Mouse (Mus musculus): Measurements from ENCODE around the gene Rpl12. TPM values are rescaled to one million over a fixed set of nuclear protein-coding genes. Genes with fewer than 3 reads are reported as not detected.

Rpl12 gene
- 100 to 1,000 TPM; 174 to 187 TPM for total RNA-seq (2021)
- long read RNA-seq, experiment 1, transcript Rpl12-203 (7 exons, 1,242 nt), result major isoform, 96 of 113 reads
- long read RNA-seq, experiment 1, transcript Rpl12-201 (7 exons, 729 nt), result minor isoform, 6 of 113 reads
- long read RNA-seq, experiment 1, partial matches to known transcripts, result 4 of 113 reads
- long read RNA-seq, experiment 1, other reads (novel, unspliced or antisense), result 4 of 113 reads
- long read RNA-seq, experiment 2, transcript Rpl12-201 (7 exons, 729 nt), result minor isoform, 5 of 77 reads
- long read RNA-seq, experiment 2, transcript Rpl12-203 (7 exons, 1,242 nt), result major isoform, 63 of 77 reads
- long read RNA-seq, experiment 2, partial matches to known transcripts, result 3 of 77 reads
- long read RNA-seq, experiment 2, other reads (novel, unspliced or antisense), result 6 of 77 reads

DNA sequence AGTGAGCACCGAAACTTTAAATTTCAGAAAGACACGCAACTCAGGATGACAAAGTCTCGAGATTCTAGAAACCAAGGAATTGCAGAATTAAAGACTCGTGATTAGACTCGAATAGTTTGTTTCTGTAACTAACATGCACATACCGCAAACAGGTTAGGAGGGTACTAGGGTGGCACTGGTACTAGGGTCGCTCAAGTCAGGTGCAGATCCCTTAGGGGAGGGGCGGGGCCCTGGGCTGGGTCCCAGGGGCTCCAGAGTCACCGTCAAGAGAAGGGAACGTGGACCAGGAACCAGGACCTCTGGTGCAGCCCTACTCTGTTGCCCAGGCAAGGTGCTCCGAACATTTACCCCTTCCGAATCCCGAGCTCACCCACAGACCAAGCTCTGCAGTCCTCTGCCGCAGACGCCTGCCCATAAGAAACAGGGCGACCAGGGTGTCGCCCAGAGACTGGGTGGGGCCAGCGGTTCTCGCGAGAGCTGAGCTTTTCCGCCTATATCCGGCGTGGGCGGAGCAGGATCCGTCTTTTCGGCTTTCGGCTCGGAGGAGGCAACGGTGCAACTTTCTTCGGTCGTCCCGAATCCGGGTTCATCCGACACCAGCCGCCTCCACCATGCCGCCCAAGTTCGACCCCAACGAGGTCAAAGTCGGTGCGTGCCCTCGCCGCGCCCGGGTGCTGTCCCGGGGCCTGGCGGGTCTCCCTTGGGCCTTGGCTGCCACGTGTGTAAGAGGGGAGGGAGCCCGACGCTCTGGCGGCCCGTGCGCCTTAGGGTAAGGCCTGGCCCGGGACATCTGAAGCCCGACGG lies at the start of gene Rpl12, which contains the start of gene Lrsam1:
TSS of gene Rpl12 (plus strand) at position 368 of the 804 bp plus-strand sequence.
TSS of gene Lrsam1 (minus strand) at position 423 of the 804 bp plus-strand sequence.
- DNase-seq, result peak; percentile 97

DNA sequence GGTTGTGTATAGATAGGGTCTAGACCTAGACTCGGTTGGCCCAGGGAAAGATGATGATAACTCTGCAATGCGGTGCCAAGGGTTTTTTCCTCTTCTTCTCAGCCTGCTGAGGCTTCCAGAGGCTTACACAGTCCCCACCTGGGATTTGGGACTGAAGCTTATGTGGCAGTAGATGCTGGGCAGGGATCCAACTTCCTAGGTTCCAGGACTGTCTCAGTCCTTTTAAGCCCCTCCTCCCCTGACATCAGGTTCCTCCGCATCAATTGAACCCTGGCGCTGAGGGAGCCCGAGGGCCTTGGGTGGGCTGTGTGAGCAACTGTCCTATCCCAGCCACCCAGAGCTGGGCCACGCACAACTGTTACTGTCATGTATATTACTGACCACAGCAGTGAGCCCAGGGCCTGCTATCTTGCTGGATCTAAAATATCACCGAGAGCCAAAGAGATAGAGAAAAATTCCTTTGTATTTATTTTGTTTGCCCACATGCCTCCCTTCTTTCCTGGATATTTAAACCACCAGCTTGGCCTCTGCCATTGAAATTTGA lies 49.6 kb upstream of the Rpl12 start:
- DNase-seq, result no peak

DNA sequence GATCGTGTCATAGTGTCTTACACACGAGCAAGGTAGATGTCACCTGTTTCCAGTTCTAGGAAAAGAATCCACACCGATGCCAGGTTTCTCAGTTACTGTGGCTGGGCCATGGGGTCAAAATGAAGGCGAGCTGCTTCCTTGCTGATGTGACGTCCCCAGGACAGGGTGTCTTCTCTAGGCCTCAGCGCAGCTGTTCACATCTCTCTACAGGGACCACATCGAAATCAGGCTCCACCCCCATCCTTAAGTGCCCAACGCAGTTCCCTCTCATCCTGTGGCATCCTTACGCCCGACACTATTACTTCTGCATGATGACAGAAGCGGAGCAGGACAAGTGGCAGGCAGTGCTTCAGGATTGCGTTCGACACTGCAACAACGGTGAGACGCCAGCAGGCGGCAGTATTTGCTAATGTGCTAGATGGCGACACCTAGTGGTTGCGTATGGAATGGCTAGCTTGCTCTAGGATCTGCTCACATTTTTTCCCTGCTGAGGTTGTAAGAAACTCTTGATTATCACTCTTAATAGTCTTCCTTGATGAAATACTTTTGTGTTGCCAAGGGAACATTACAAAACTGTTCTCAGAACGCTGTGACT lies 49.1 kb upstream of the Rpl12 start:
- peak; percentile 89 for DNase-seq

DNA sequence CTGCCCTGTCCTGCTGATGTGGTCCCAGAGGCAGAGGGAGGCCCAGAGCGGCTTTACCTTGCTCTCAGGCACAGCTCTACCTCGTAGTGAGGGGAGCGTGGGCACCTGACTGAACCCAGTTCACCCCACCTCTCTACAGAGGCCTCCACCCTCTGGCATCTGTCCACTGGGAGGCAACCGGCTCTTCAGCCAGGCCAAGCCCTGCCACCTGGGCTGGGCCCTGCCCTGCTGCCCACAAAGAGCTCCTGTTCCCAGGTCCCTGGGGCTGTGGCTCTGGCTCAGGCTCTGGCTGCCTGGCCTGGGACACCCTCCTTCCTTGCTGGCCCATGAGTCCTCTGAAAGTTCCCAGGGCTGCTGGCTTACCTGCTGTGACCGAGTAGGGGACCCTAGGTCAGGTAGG lies 47.0 kb upstream of the Rpl12 start:
- DNase-seq, result peak; percentile 64

DNA sequence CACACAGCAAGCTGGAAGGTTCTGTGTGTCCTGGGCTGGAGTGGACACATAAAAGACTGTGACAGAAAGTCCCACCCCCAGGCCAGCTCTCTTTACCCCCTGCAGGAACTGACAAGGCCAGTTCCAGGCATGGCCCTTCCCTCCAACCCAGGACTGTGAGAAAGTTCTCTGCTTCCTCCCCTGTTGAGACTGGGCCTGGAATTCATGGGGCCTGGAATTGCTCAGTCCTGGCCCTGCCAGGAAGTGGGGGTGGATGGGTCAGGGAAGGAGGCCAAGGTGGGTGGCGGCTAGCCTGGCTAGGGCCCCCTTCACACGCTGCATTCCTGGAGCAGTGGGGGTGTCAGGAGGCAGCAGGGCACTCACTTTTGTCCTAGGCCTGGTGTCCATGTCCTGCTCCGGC lies 46.5 kb upstream of the Rpl12 start:
- DNase-seq, result peak; percentile 68

DNA sequence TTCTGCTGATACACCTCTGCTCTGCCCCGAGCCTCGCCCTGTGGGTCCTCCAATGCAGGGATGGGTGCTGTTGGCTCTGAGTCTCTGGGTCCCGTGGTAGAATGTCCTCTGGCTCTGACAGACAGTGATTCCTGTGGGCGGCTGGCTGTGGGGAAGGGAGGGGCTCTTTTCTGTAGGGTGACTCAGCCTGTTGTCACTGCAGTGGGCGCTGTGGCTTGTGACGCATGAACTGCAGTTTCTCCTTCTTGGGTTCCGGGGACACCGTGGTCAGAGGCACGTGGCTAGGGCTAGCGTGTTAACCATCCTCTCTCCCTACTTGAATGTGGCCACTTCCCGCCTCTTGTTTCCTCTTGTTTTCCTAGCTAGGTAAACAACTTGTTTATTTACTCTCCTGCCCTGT lies 43.8 kb upstream of the Rpl12 start:
- DNase-seq, result peak; percentile 53

DNA sequence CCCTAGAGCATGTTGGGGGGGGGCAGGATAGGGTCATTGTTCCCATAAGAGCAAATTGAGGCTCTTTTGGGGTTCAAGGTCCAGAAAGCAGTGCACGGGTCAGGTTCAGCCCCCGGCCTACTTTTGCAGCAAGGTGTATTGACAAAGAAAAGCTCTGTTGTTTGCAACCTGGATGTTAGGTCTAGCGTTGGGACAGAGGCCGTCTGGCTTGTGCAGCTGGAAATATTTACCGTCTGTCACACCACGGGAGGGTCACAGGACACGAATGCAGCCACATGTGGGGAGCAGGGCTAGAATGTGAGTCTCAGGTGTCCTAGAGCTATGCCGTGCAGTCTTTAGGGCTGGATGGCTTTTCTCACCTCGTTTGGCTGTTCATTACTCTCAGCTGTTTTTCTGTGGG lies 43.0 kb upstream of the Rpl12 start:
- DNase-seq, result no peak

DNA sequence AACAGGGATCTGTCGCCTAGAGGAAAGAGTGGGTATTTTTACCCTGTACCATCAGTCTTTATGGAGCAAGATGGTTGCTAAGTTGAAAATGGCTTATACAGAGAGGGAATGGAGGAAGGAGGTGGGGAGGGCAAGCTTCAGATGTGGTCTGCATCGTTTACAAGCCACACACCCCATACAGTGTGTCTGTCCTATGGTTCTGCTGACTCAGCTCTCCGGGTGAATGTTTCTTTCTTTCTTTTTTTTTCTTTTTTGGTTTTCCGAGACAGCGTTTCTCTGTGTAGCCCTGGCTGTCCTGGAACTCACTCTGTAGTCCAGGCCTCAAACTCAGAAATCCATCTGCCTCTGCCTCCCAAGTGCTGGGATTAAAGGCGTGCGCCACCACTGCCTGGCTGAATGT lies 40.1 kb upstream of the Rpl12 start:
- no peak for DNase-seq

DNA sequence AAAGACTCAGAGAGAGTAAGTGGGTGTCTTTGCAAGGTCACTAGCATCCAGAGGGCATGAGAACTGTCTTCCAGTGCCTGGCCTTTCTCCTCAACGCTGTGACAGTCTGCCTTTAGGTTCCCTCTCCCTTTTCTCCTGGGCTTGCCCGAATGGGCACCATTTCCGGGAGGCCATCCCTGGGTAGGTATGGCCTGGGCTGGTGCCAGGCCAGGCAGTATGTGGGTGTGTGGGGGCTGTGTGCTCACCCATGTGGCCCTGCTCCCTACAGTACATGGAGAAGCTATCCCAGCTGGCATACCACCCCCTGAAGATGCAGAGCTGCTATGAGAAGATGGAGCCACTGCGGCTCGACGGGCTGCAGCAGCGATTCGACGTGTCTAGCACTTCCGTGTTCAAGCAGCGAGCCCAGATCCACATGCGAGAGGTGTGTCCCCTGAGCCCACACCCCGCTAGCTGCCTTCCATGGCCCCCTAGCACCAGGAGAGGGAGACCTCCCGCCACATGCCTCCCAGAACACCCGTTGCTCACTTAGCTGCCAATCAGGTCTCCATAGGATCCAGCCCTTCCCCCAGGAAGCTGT lies 39.5 kb upstream of the Rpl12 start:
- DNase-seq, result no peak

DNA sequence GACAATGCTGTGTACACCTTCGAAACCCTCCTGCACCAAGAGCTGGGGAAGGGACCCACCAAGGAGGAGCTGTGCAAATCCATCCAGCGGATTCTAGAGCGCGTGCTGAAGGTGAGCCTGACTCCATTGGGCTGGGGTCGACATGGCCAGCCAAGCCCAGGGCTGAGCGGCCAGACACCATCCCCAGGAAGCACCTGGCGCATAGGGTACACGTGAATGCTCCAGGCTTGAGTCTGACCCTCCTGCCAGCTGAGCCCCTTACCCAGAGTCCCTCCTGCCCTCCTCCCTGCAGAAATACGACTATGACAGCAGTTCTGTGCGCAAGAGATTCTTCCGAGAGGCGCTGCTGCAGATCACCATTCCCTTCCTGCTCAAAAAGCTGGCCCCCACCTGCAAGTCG lies 38.8 kb upstream of the Rpl12 start:
- no peak for DNase-seq

DNA sequence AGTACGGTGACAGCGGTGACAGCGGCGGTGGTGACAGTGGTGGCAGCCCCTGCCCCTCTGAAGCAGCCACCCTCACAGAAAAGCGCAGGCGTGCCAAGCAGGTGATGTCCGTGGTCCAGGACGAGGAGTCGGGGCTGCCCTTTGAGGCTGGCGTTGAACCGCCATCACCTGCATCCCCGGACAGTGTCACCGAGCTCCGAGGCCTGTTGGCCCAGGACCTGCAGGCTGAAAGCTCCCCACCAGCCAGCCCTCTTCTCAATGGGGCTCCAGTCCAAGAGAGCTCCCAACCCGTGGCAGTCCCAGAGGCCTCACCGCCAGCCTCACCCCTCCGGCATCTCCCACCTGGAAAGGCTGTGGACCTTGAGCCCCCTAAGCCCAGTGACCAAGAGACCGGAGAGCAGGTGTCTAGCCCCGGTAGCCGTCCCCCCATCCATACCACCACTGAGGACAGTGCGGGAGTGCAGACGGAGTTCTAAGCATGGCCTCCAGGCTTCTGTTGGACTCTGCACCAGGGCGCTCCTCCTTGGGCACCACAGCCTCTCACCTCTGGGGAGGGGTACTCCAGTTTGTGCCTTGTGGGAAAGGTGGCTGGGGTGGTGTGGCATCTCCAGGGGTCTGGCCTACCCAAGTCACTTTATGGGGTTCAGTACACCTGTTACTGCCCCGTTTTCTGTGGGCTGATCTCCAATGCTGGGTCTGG lies 37.7 kb upstream of the Rpl12 start:
- DNase-seq, result no peak

DNA sequence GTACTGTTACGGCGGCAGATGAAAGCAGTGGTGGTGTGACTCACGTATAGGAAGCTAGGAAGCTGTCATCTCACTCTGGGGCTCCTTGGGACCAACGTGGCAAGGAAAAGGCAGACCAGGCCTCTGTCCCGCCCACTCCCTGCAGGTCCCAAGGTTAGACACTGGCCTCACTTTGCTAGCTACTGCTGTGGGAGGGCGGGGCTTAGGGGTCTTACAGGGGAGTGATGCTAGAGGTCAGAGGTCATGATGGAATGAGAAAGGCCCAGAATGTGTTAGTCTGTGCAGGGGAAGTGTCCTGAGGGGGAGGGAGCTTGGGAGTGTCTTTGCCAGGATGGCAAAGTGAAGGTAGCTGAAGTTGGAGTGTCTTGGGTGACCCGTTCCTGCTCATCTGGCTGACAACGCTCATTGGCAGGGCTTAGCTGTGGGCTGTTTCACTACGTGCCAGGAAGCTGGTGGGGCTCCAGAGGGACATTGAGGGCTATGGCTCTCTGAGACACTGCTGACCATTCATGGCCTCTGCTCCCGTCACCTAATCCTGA lies 37.0 kb upstream of the Rpl12 start:
- no peak for DNase-seq

DNA sequence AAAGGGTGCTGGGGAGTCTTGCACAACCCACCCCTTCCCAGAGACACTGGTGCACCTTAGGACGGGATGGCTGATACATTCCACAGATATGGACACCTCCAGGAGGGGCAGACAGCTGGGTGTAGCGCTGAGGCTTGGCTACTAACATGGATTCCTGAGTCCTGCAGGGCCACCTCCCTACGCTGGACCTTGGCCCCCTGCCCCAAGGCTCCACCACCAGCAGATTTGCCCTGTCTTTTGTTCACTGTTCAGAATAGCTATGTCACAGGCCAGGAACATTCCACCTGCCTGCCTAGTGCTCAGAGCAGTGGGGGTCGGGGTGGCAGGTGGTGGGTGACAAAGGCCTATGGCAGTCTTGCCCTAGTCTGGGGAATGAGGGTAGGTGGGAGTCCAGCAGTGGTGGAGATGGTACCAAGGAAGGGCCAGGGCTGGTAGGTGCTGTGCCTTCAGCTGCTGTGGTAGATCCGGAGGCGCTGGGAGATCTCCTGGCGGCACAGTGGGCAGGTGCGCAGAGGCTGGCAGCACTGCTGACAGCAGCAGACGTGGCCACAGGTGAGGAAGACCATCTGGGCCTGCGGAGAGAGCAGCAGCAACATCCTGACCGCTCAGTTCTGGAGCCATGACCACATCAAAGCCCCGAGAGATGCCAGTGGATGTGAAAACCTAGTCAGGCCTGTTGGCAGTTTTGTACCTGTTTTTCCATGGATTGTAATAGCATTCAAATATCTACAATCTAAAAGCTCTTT lies 34.9 kb upstream of the Rpl12 start:
- no peak for DNase-seq

DNA sequence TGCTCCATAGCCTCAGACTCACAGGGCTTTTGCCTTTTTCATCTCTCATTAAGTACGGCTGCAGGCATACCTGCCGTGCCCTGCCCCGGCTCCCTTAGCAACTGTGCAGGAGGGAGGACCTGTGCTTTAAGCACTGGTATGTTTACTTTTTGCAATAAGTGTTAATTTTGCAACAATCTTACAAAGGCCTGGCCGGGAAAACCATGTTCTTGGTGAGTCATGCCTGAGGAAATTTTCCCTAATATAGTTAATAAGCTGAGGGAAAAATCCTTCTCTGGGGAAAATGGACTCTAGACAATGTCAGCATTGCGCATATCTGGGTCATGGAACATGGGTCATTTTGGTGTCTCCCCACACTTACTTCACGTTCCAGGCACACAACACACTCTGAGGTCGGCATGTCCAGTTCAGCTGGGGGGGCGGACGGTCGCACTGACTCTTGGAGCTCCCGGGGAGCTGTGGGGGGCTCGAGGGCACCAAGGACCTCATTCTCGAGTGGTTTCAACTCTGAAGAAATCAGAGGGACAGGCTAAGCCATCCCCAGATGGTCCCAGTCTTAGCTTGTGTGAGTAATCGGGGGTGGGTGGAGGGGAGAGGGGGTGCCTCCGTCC lies 33.6 kb upstream of the Rpl12 start:
- no peak for DNase-seq

DNA sequence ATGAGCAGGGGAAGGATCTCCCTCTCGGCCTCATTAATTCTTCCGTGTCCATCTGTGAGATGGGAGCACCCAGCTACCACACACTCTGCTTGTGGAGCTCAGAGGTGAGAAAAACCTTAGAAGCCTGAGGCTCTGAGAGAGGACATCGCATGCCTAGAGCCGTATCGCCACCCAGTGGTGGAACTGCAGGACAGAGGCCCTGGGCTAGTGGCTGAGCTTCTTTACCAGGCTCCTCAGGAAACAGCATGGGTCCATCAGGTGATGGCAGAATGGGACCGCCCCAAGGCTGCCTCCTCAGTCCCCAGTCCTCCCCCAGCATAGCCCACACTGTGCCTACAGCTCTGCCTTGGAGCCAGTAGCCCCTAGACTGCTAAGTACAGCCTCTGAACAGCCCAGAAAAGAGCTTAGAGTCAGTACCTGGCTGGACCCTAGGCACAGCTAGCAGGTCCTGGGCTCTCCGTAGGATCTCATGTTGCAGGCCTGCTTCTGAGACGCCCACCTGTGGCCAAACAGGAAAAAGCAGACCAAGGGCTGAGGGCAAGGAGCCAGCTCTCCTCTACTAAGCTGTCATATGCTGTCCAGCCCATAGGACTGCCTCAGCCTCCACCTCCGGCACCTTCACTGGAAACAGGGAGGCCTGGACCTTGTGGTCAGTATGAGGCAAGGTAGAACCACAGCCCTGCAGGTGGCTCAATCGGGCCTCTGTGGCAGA lies 33.0 kb upstream of the Rpl12 start:
- peak; percentile 85 for DNase-seq

DNA sequence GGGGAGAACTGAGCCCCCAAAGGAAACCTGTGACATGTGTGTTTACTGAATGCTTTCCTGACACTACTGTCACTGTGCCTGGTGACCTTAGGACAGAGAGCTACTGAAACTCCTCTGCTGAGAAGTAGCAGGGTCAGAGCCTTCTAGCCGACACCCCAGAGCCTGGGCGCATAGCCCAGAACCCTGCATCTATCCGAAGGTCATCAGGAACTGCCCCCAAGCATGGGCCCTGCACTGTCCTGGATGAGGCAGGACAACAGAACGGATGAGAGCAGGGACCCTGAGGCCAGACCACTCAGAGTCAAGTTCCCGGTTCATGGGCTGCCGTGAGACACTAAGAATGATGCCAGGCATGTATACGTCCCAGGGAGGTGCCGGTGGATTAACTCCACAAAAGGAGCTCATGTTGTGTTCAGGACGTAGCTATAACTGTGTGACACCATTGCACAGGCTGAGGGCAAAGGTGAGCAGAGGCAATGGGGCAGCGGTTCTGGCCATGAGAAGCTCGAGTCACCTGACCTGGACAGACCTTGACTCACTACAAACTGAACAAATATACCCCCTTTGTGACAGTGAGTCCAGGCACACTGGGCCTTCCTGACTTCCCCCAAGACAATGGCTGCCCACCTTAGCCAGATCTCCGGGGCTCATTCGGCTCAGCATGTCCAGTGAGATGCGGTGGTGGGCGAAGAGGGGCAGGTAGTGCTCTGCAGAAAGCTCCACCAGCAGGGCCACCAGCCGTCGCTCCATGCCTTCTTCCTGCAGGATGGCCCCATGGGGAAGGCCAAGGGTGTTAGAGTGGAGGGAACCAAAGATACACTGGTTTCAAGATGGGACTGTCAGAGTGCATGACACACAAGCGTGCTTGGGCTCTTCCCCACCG lies 32.2 kb upstream of the Rpl12 start:
- DNase-seq, result no peak

DNA sequence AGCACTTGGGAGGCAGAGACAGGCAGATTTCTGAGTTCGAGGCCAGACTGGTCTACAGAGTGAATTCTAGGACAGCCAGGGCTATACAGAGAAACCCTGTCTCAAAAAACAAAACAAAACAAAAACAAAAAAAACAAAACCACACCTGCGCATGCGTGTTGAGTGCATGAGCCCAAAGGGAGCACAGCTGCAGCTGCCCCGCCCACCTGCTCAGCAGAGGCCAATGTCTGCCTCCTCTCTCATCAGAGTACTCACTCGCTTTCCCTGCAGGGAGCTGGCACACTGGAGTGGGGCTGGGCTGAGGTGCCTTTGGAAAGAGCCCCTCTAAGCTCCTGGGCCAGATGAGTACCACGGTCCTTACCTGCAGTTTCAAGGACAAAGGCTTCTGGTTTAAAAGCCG lies 29.6 kb upstream of the Rpl12 start:
- DNase-seq, result no peak

DNA sequence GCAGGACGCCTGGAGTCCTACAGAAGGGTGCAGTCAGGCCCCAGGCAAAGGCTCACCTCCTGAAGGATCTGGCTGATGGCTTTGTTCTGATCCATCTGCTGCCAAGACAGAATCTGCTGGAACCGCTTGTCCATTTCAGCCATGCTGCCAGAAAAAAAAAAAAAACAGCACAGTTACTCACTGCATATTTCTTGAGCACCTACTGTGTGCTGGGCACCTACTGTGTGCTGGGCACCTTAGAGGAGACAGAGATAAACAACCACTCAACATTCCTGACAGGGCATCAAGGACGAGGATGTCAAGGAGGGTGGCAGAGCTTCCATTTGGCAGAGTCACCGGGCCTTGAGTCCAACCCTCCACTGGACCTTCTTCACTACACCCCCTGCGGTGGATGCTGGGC lies 22.6 kb upstream of the Rpl12 start:
- no peak for DNase-seq

DNA sequence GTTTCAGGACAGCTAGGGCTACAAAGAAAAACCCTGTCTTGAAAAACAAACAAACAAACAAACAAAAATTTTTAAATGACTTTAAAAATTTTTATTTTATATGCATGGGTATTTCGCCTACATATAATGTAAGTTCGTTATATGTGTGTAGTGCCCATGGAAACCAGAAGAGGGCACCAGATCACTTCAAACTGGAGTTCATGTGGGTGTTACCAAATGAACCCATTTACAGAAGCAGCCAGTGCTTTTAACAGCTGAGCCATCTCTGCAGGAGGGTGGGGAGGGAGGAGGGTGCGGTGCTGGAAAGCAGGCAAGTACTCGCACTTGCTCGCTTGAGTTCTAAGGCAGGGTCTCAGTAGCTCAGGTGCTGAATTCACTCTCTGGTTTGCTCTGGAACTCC lies 21.9 kb upstream of the Rpl12 start:
- peak; percentile 50 for DNase-seq
